Mouse (Mus musculus): ENCODE measurements at regions not wholly inside any gene's neighbourhood (a gene's known extent, or its start where the extent isn't known, plus 50 kb on each side); places are given as distances from the start of the nearest gene placed in this dataset.

- TF ChIP-seq POLR2A (IDR thresholded peaks at IDR 0.05; ENCODE audit: low read depth, low read length): no peak
- TF ChIP-seq CTCF (IDR thresholded peaks at IDR 0.05; ENCODE audit: extremely low read depth, insufficient read length, insufficient replicate concordance, low read depth, low read length): no peak
These were observed 159.0 kb downstream of the H2al1j start for GRCm38 (mm10) chrX:11486588-11486987.
